17 mouse cellular contexts compared by ENCODE assay signal in the genomic region with DNA sequence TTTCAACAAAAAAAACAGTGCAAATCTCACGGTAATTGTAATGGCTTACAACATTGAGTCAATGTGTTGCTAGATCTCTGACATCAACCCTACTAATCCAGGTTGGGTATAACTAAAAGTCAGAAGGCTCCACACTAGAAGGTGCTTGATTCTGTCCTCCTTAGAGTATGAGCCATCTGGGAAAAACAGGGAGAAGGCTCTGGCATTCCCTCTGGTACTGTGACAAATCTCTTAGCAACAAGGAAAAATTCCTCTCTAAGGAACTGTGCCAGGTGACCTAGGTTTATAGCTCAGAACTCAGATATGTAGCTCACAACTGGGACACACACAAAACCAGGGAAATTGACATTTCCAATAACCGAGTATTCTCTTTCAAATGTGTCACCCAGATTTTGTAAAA.
"Had no signal": no experiment of that assay in that cellular context is flagged by ENCODE, and none has a peak within 500 bp of the region (broad histone marks: within the 10 kb centered on the region; RNA-seq: fewer than 3 reads in every experiment).

No protein-coding gene starts in this region.

- ATAC-seq: liver, embryonic 12.5 days; liver, postnatal 0 days; lung, postnatal 0 days; midbrain, embryonic 13.5 days; midbrain, embryonic 15.5 days; midbrain, embryonic 16.5 days had no signal

- DNase-seq: left cerebral cortex, postnatal 4 days; liver; liver, embryonic 13.5 days; liver, postnatal 0 days; lung, adult 18-20 months; lung, adult 2 months; lung, embryonic 14.5 days; lung, postnatal 10 days; lung, postnatal 14 days; lung, postnatal 36 days; lung, postnatal 4 days; midbrain, embryonic 14.5 days had no signal
